Mouse (Mus musculus) lung, postnatal 10 days (tissue): Measurements from ENCODE around the gene Pdrg1.

Source experiments
- DNase-seq: peaks from one replicate; pipeline ENCODE4 v3.0.0; 2021

The Pdrg1 gene

GRCm38 (mm10) chr2:153030422-153030821 lies 15.2 kb upstream of the Pdrg1 start:
- no peak for DNase-seq

- no peak for DNase-seq
Observed at GRCm38 (mm10) chr2:153027501-153027900, 12.3 kb upstream of the Pdrg1 start.

- no peak for DNase-seq
Observed at GRCm38 (mm10) chr2:153026052-153026451, 10.8 kb upstream of the Pdrg1 start.

GRCm38 (mm10) chr2:153022855-153023254 lies 7.6 kb upstream of the Pdrg1 start:
- no peak for DNase-seq

DNA sequence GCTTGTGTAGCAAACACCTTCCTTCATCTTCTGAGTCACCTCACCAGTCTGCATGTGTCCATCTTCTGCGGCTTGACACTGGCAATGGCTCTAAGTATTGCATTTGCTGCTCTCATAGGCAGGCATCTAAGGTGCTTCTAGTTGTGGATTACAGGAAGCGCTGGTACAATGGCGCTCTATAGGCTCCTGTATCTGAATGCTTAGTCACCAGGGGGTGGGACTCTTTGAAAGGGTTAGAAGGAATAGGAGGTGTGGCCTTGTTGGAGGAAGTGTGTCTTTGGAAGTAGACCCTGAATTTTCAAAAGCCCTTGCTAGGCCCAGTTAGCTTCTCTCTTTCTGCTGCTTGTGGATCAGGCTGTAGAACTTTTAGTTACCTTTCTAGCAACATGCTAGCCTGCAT lies 5.9 kb upstream of the Pdrg1 start:
- no peak for DNase-seq

DNA sequence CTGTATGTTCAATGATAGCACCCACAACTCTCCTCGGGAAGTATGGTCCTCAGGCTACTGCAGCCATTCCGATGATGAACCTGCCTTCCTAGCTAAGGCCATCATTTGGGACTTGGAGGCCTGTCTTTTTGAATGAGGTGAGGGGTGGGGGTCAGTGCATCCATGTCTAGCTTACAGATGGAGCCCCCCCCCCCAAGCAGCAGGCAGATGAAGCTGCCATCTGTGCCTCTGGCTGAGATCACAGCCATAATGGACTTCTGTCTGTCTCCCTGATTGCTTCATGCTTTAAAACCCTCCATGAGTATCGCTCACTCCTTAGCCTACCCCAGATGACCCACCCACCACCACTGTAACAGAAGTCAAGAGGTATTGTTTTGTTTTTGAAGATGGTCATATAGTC lies 4.1 kb upstream of the Pdrg1 start:
- DNase-seq, result no peak

GRCm38 (mm10) chr2:153016786-153017185 lies 1.6 kb upstream of the Pdrg1 start:
- no peak for DNase-seq

DNA sequence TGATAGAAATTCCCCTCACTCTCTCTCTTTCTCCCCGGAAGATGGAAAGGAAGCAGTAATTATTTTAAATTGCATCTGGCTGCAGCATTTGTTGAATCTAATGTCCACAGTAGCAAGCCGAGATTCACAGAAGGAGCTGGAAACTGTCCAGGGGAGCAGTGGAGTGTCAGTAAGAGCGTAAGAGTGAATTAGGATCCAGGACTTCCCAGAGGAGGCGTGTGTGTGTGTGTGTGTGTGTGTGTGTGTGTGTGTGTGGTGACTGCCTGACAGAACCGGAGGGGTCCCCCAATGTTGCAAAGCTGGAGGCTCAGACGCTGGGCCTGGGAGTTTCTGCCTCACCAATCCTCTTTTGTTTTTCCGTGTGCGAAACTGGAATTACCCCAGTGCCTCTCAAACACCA lies 577 bp upstream of the Pdrg1 start:
- peak; percentile 24 for DNase-seq

DNA sequence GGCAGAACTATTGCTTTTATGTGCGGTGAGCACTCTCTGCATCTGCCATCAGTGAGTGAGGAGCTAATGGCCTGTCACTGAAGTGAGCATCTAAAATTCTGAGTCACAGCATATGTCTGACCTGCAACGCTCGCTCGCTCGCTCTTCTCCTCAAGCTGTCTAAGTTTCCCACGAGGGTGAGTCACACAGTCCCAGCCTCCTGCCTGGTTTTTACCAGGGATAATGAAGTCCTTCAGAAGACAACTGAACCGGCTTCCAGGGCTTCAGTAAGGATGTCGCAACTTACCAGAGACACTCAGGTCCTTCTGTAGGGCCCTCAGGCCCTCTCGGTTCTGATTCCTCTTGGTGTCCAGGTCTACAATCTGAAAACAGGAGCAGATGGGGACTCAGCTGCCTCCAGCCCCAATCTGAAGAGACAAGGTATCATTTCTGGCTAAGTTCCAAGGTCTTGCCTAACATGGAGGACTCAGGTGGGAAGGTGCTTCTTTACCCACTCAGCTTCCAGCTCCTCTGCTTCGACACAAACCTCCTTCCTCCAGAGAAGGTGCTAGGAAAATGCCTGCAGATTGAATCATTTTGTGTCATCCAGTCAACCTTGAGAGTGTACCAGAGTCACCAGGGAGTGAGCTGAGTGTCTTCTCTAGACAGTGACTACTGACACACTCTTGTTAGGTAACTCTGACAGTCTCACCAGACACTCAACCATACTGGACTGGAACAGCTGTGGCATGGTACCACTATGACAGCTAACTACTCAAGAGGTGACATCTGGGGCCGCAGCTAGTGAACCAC lies 1.3 kb downstream of the Pdrg1 start:
- no peak for DNase-seq

- DNase-seq, result no peak
Observed at GRCm38 (mm10) chr2:153009192-153009973, 5.8 kb downstream of the Pdrg1 start.

DNA sequence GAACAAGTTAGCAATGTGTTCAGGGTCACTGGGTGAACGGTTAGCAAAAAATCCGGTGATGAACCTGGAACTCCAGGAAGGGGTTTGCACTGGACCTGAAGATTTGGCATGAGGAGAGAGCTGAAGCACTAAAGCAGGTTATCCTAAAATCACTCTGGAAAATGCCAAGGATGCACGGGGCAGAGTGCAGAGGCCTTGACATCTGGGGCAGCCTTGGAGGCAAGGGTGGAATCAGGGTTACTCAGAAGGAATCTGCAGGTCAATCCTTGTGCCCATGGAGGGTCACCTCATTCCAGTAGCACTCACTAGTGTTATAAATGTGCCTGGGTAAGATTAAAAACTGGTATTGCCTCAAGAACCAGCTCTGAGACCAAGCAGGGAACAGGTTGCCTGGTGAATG lies 9.2 kb downstream of the Pdrg1 start:
- no peak for DNase-seq

- no peak for DNase-seq
Observed at GRCm38 (mm10) chr2:153003681-153004338, 11.4 kb downstream of the Pdrg1 start.

DNA sequence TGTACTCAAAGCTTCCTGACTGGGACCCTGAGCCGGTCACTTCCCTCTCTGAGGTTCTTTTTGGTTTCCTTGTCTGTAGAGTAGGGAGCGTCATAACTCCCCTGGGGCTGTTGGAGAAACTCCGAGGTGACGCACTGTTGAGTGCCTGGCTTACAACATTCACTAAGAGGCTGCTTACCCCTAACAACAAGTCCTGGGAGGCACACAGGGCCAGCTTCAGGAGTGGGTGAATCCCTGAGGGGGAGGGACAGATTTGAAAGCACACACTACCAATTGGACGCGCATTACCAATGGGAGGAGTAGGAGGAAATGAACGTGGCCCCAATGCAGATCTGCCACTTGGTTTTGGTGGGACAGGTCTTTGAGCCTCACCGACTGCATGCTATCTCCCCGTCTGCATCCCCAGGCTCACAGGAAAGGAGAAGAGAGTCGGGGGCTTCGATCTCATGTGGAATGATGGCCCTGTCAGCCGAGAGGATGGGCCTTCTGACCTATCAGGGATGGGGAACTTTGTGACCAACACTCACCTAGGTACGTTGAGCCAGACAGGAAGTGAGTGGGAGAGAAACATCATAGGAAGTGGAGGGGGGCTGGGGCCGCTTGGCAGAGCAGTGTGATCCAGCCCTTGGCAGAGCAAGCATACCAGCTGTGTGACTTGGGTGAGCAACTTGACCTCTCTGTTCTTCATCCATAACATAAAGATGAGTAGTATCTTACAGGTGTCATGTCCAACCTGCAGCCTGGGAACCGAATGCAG lies 12.6 kb downstream of the Pdrg1 start:
- DNase-seq, result no peak

DNA sequence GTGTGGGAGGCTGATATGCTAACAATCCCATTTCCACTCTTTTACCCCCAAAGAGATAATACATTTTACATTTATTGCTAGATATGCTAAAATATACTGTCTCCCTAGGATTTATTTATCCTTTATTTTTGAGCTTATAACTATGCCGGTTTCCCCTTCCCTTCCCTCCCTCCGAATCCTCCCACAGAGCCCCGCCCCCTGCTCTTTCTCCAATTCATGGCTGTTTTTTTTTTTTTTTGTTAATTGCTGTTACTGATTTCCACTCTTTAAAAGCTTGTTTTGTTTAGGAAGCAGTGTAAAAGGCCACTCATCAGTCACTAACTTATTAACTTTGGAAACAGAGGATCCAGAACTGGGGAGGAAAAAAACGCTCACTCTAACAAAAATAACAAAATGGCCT lies 18.2 kb downstream of the Pdrg1 start:
- DNase-seq, result no peak

GRCm38 (mm10) chr2:152991529-152991928 lies 23.7 kb downstream of the Pdrg1 start:
- DNase-seq, result no peak

DNA sequence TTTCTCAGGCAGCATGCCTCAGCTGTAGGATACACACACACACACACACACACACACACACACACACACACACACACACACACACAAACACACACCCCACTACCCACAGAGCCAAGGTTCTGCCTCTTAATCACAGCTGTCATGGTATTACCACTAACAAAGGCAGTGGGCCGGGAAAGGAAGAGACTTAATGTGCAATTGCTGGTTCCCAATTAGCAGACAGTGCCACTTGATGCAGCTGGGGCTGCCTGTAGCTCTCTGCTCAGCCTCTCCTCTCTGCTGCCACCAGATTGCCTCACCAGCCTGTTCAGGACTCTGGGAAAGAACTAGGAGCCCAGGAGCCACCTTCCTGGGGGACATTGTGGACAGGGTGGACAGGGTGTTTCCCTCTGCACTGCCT lies 29.6 kb downstream of the Pdrg1 start:
- no peak for DNase-seq

GRCm38 (mm10) chr2:152976991-152977390 lies 38.2 kb downstream of the Pdrg1 start:
- no peak for DNase-seq

DNA sequence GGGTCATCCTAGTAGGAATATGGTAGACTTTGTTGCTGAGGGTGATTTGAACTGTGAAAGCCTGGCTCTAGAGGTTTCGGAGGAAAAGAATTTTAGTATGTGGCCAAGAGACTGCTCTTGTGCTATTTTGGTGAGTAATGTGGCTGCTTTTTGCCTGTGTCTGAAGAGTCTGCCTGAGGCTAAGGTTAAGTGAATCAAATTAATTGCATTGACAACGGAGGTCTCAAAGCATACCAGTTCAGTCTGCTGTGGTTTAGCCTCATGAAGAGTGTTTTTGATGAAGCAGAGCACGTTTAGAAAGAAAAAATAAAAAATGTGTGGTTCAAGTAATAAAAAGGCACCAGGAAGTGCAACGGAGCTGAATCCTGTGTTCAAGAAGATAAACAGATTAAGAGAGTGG lies 49.7 kb downstream of the Pdrg1 start:
- no peak for DNase-seq

- DNase-seq, result peak; percentile 79
Observed at GRCm38 (mm10) chr2:152962091-152962793, 53.0 kb downstream of the Pdrg1 start, which contains the start of gene Ttll9. Gene Ttll9 (plus strand): TSS chr2:152962485.
